Mouse (Mus musculus) urinary bladder, postnatal 25 days (tissue): Measurements from ENCODE around the gene Satb1.

Source experiments
- DNase-seq: peaks from one replicate; pipeline ENCODE4 v3.0.0; 2022; ENCODE audit warnings: low spot score

The Satb1 gene

DNA sequence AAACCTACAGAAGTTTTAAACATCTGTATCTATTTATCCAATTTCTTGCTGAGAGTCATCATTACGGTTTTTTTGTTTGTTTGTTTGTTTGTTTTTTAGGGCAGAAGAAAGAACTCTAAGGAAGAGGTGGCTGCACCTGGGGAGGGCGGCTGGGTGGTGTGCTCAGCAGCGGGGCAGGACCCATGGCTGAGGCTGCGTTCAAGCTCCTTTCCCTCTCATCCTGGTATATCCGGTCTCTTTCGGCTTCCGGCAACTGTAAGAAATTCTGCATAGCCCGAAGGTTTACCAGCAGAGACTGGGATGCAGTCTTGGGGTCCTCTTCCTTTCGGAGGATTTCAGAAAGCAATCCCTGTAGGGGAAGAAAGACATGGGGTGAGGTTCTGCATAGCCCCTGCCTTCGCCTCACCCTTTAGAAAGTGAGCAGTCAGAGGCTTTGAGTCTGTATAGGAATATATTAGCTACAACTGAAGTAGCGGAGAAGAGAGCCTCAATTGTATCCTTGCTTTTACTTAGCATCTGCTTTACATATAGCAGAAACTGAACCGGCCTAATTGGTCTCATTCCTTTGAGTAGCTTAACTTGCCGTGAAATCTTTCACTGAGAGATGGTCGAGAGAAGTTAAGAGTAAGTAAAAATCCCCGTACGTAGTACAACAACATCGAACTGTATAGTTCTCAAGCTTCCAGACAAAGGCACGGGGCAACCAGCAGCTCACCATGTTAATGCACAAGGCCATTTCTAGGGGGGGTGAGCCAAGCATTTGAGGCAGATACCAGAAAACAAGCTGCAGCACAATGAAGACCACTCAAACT, 57.8 kb downstream of the Satb1 start:
- no peak for DNase-seq

DNA sequence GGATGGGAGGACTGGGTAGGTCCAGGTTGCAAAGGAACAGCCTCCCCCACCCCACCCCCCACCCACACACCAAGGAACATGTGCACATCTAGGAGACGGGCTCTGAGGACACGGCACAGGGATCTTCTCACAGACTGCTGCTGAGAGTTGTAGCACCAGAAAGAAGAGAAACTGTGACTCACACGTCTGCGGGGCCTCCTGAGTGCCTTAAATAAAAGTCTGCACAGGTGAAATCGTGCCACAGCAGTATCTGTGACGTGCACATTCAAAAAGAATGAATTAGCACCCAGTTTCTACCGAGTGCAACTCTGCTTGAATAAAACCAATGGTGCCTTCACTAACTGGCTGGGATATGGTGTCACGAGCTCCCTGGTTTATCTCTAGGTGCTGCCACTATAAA, 69.5 kb downstream of the Satb1 start:
- DNase-seq, result no peak

DNA sequence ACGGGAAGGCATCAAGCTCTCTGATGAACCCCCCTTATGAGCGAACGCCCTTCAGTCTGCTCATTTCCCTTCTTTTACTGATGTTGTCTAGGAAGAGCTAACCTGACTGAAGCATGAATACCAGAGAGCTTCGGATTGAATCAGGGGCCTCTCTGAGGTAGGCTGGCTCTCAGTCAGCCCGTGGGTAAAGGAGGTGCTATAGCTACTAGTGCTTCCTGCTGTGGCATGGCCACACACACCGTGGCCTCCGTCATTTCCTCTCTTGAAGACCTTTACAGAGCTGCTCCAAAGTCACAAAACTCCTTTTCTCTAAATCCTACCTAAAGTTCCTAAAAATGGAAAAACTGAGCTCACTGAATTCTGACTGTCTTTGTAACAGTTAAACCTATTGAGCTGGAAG, 70.6 kb downstream of the Satb1 start:
- DNase-seq, result no peak

DNA sequence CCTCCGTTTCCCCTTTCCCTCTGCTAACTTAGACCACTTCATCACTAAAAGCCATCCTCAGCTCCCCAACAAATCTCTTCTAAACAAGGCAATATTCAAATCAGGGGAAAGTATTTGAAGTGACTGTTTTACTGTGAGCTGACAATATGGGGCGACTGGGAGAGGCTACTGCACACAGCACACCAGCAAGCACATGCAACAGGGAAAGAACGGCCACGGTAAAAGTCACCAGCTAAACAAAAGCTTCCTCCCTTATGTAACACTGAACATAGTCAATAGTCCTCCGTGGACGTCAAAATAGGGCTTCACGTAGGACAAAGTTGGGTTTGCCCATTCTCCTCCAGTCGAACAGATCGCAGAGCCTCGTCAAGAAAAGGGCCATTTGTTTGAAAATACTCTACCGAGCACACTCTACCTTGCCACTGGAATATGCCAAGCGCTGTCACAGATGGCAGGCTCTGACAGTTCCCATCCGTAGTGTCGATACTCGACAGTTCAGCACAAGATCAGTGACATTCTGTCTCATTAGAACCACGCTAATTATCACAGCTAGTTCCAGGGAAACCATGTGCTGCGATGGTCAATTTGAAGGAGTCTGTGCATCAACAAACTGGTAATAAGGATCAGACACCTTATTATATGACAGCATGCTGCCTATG, 72.0 kb downstream of the Satb1 start:
- no peak for DNase-seq

DNA sequence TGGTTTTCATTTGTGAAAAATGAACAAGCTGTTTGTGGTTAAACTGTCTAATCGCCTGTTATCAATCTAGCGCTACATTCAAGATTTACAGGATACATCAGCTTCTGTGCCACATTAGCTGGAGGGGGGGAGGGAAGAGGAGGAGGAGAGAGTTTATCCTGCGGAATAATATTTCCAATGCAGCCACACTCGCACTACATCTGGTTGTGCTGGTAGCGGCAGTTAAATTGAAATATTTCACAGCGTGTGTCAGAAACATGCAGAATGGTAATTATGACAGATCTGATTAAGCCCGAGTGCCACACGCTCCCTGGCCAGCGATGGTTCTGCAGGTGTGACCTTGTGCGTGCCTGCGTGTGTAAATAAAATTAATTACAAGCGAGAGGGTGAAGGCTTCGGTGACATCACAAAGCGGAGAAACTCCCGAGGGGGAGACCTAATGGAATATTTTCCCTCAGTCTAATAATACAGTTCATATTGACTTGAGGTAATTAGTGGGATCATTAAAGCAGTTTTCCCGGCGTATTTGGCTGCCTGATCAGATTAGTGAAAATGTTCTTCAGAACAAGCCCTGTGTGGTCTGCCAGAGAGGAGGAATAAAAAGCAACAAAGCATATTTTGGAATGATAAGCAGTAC, 72.7 kb downstream of the Satb1 start:
- DNase-seq, result no peak

DNA sequence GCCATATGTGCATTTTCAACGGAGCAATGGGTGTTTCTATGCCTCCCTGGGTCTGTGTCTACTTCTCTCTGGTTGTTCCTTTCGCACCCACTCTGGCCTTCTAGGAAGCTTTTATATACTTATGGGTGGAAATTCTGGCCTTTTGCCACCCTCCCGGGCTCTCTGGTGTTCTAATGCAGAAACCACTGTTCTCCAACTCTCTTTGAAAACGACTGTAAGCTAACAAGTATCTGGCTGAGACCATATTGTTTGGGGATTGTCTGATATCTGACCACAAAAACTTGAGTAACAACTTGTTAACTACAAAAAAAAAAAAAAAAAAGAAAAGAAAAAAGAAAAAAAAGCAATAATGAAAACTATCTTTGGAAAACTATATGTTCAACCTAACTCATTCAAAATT, 73.6 kb downstream of the Satb1 start:
- DNase-seq, result no peak

DNA sequence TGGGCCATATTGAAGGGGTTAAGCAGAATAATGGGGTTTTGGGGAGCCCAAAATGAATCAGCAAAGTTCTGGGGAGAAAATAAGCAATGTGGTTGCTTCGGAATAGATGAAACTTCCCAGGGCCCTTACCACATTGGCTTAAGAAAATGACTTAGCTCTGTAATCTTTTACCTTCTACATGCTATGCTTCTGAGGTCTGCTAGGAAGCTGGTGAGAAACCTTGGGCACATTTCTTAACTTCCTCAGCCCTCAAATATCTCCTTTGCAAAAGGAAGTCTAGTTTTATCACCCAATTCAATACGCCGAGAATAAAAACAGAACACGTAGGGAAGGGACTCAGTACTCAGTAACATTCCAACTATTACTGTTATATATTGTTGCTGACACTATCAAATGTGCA, 80.9 kb downstream of the Satb1 start:
- DNase-seq, result no peak

DNA sequence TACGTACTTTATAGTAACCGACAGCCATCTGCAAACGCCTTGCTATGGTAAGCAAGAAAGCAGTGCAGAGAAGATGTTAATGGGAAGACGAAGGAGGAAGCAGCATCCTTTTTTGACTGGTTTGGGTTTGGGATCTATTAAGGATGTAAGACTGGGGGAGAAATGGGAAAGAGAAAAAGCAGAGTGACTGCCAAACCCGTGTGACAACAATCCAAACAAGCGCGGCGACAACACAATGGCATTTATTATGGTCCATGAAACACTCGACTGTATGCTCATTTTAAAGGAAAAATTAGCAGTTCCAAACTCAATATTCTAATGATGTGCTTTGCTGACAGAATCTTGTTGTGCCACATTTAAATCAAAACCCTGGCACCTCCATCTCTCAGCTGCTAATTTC, 85.9 kb downstream of the Satb1 start:
- no peak for DNase-seq

DNA sequence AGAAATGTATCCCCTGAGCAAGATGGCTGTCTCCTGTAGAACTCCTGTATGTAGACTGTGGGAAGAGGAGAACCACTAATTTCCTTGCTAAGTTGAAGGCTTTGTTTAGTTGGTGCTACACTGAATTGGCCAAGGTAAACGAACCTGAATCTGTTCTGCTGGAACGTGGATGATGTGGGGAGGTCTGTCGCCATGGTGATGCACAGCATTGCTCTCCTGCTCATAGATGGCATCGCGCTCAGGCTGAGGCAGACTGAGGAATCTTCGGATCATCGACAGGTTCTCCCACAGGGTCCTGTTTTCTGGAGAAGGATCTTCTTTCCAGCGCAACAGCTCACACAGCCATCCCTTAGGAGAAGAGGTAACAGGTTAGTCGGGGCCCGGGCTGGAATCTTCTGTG, 90.6 kb downstream of the Satb1 start:
- no peak for DNase-seq

DNA sequence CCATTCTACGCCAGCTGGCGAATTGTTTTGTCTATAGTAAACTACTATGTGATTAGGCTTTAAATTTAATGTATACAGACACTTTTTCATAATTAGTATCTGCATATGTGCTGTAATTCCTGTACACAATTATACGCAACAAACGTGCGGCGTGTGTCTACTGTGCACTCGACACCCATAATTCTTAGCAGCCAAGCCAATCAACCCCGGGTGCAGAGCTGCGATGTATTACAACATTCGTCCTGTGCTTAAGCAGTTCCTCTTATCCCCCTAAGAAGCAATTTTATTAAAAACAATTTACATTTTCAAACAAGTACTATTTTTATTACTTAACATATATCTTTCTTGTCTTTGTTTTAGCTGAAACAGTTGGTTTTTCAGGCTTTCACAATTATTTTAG, 92.0 kb downstream of the Satb1 start:
- no peak for DNase-seq

DNA sequence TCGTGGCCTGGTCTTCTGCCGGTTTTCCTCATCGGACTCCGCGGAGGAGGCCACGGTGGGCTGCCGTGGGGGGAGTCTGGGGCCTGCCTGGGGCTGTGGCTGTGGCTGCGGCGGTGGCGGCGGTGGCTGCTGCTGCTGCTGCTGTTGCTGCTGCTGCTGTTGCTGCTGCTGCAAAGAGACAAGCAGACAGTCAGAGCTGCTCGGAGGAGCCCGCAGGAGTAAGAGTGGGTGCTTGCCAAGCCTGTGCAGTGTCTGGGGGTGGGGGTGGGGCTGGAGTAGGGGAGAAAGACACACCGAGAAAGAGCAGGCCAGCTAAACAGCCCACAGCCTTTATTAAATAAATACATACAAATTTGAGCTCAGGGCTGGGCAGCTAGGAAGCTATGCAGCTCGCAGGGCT, 92.8 kb downstream of the Satb1 start:
- DNase-seq, result no peak

DNA sequence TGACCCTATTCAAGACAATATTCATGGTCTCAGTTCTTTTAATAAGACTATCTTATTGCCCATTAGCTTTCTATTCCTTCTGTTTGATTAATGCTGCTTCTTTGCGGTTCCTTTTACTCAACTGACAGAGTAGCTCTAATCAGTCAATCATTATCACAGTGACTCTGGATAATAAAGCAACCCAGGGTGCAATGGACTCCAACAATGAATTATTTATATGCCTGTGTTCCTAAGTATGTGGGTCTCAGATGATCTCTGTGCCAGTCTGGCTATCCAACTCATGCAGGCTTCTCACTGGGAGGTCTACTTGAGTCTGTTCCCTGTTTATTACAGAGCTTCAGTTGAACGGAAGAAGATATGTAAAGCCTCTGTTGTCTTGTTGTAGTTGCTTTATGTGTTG, 108.6 kb downstream of the Satb1 start:
- no peak for DNase-seq

DNA sequence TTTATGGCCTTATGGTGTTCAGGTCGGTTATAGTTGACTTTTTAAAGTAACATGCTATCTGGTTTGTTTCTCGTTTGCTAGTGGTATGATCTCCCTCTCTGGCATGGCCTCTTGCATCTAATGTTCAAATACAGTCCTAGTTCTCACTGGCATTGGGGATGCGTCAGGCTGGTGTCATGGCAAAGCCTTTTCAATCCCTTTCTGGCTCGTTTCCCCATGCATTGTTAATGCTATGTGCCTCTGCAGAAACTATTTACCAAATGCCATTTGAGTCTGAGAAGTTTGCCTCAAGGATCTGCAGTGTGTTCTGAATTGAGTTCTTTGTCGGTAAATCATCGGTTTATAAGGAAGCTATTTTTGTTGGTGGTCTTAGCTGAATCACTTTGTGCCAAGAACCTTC, 137.4 kb downstream of the Satb1 start:
- DNase-seq, result no peak

DNA sequence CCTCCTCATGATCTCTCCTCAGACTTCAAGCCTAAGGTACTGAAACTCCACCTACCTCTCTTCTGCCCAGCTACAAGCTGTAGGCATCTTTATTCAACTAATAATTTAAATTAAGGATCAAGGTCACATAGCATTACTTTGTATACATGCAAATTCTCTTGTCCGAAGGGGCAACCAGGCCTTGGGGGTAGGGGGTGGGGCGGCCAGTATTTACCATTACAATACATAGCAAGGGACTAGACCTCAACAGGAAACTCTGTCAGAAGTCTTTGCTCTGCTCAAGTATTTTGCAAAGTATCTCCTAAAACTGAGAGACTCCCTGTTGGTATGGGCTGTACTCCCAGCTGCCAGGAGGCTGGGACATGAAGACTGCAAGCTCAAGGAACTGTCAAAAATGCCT, 137.8 kb downstream of the Satb1 start:
- no peak for DNase-seq

DNA sequence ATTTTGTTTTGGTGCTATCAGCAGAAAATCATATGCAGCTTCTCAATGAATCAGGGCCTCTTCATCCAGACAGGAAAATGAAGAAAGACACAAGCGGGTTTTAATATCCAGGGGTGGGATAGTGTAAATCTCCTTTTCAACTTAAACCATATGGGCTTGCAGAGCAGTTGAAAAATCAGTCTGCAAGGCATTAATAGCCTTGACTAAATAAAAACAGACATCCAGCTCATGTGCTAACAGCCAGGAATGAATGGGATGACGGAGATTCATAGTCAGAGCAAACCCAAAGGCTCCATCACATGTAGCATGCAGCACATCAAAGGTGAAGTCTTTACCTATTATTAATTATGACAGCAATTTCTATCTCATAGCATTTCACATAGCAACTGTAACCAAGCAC, 142.6 kb downstream of the Satb1 start:
- DNase-seq, result no peak

DNA sequence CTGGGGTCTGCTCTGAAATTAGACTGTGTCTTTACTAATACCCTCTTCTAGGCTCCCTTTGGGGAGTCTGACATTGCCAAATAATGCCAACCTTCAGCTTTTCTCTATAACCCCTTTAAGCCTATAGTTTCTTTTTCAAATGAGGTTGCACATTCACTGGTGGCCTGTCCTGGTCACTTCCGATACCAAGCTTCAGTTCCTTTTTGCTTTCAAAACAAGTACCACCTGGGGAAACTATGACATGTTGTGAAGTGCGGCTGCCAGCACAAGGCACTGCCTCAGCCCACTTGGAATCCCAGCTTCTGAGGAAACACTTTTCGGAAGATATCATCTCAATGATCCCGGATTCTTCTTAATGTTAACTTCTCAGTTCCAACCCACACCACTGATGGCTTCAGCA, 145.9 kb downstream of the Satb1 start:
- no peak for DNase-seq
